In genomic region chr9:107278527-107279377, GRCm38 (mm10) we compare ENCODE assay signal across 8 mouse cellular contexts. TPM values are rescaled to one million over a fixed set of nuclear protein-coding genes. Genes with fewer than 3 reads are reported as not detected.
A peak's percentile ranks its signal among the peaks of the same experiment; 100 is the strongest.
DNase-seq lines count a peak whose midpoint lies in the region; ATAC-seq and TF ChIP-seq lines count a peak whose summit lies in the region.

No protein-coding gene starts in this region.

- no peak overlapping the region for H3K9ac ChIP-seq in embryonic facial prominence, embryonic 15.5 days

- no peak; the same call in 1 of the 2 replicates for TF ChIP-seq CTCF in kidney, adult 2 months (conservative IDR thresholded peaks at IDR 0.05; ENCODE audit: insufficient read depth, insufficient read length, low read depth, low read length)

- no peak overlapping the region for H3K4me3 ChIP-seq in embryonic facial prominence, embryonic 15.5 days (replicated peaks)
- H3K4me3 ChIP-seq in kidney, adult 2 months (ENCODE audit: insufficient read depth, low read depth, low read length) = no peak overlapping the region

- no peak overlapping the region; the same call in 1 of the 2 replicates for H3K4me2 ChIP-seq in embryonic facial prominence, embryonic 15.5 days (replicated peaks)

- peak; percentile 43 for DNase-seq in ovary, adult 18-20 months (ENCODE audit: low spot score)
- no peak for DNase-seq in ovary, postnatal 14 days (ENCODE audit: low spot score)
- DNase-seq in adrenal gland, adult 8-10 months = peak; percentile 87
- peak; percentile 50 for DNase-seq in kidney, adult 2 months
- no peak for DNase-seq in spleen, adult 12 weeks (ENCODE audit: low spot score)
- DNase-seq in T-cell, adult 2 months (ENCODE audit: low spot score) = no peak

- H3K4me1 ChIP-seq in embryonic facial prominence, embryonic 15.5 days = peaks cover 24% of the 10 kb centered on the region
- peaks cover 12% of the 10 kb centered on the region; the same call in 1 of the 2 replicates for H3K4me1 ChIP-seq in kidney, adult 2 months (ENCODE audit: control insufficient read depth, insufficient read depth, low read length)

- no peak for TF ChIP-seq POLR2A in kidney, adult 2 months (IDR thresholded peaks at IDR 0.05; ENCODE audit: low read depth, low read length)

- H3K36me3 ChIP-seq in embryonic facial prominence, embryonic 15.5 days = no peaks in the 10 kb centered on the region
- no peaks in the 10 kb centered on the region for H3K36me3 ChIP-seq in kidney, adult 2 months (ENCODE audit: control insufficient read depth, insufficient read depth, low read length)

- H3K27me3 ChIP-seq in embryonic facial prominence, embryonic 15.5 days = no peaks in the 10 kb centered on the region
- H3K27me3 ChIP-seq in kidney, adult 2 months (replicated peaks; ENCODE audit: control insufficient read depth, insufficient read depth, low read length) = no peaks in the 10 kb centered on the region

- ATAC-seq in embryonic facial prominence, embryonic 15.5 days (ENCODE audit: insufficient number of reproducible peaks, low FRiP score, low TSS enrichment, low read depth) = 0 out of 2 replicates have a peak, but pooled peaks have one; percentile 13
- ATAC-seq in megakaryocyte-erythroid progenitor cell, adult 5-6 weeks (replicated peaks; ENCODE audit: low FRiP score, low TSS enrichment, poor library complexity, severe bottlenecking) = peak; percentile 23; the same call in 1 of the 2 replicates

- no peaks in the 10 kb centered on the region for H3K9me3 ChIP-seq in embryonic facial prominence, embryonic 15.5 days (replicated peaks)

- 42% methylated on average over 8 of the region's 8 CpGs for WGBS in embryonic facial prominence, embryonic 15.5 days
- WGBS in kidney, adult 2 months = 40% methylated on average over 8 of the region's 8 CpGs

- peak overlapping the region; percentile 82 for H3K27ac ChIP-seq in embryonic facial prominence, embryonic 15.5 days (replicated peaks)
- H3K27ac ChIP-seq in kidney, adult 2 months (ENCODE audit: insufficient read depth, low read depth, low read length) = no peak overlapping the region

RNA-seq across cellular contexts. Expression of gene Mapkapk3, which starts 10.9 kb away (rescaled TPM):
- total RNA-seq in adrenal gland, adult 8-10 months (2022) = 10 to 100 TPM; 32.7 to 41.4 (median 34.9) TPM
- 22.2 and 24.0 TPM in 2 replicates for polyA plus RNA-seq in embryonic facial prominence, embryonic 15.5 days (2015; fragmentation: Nextera tagmentation; extraction: Ambion mirVana)
- polyA plus RNA-seq in kidney, adult 2 months (2012; rRNA removed) = 24.3 and 25.7 TPM in 2 replicates
- 26.8 and 34.0 TPM in 2 replicates for total RNA-seq in megakaryocyte-erythroid progenitor cell, adult 5-6 weeks (2014; fragmentation: Nextera tagmentation)
- total RNA-seq in megakaryocyte-erythroid progenitor cell, adult 5-6 weeks (2017) = 26.9 and 31.6 TPM in 2 replicates

RNA-seq across cellular contexts. Expression of gene Cish, which starts 17.1 kb away (rescaled TPM):
- total RNA-seq in adrenal gland, adult 8-10 months (2022) = 10 to 100 TPM in 1 of 4 experiments, 1 to 10 TPM in 3; 4.1 to 62.8 (median 6.5) TPM
- 14.4 and 18.9 TPM in 2 replicates for polyA plus RNA-seq in embryonic facial prominence, embryonic 15.5 days (2015; fragmentation: Nextera tagmentation; extraction: Ambion mirVana)
- polyA plus RNA-seq in kidney, adult 2 months (2012; rRNA removed) = 49.7 and 69.1 TPM in 2 replicates
- 2.9 and 9.3 TPM in 2 replicates for total RNA-seq in megakaryocyte-erythroid progenitor cell, adult 5-6 weeks (2014; fragmentation: Nextera tagmentation)
- total RNA-seq in megakaryocyte-erythroid progenitor cell, adult 5-6 weeks (2017) = 1.2 and 1.6 TPM in 2 replicates

RNA-seq across cellular contexts. Expression of gene Dock3, which starts 47.0 kb away (rescaled TPM):
- total RNA-seq in adrenal gland, adult 8-10 months (2022) = 10 to 100 TPM in 2 of 4 experiments, 1 to 10 TPM in 2; 6.1 to 14.8 (median 10.0) TPM
- polyA plus RNA-seq in embryonic facial prominence, embryonic 15.5 days (2015; fragmentation: Nextera tagmentation; extraction: Ambion mirVana) = 0.56 and 0.83 TPM in 2 replicates
- 0.23 and 0.45 TPM in 2 replicates for polyA plus RNA-seq in kidney, adult 2 months (2012; rRNA removed)
- 0.09 TPM in 1 of 2 replicates, not detected in the other for total RNA-seq in megakaryocyte-erythroid progenitor cell, adult 5-6 weeks (2014; fragmentation: Nextera tagmentation)
- not detected in 2 replicates for total RNA-seq in megakaryocyte-erythroid progenitor cell, adult 5-6 weeks (2017)

RNA-seq across cellular contexts. Expression of gene Hemk1, which starts 59.4 kb away (rescaled TPM):
- total RNA-seq in adrenal gland, adult 8-10 months (2022) = 10 to 100 TPM; 11.6 to 19.6 (median 17.9) TPM
- polyA plus RNA-seq in embryonic facial prominence, embryonic 15.5 days (2015; fragmentation: Nextera tagmentation; extraction: Ambion mirVana) = 11.7 and 12.3 TPM in 2 replicates
- 35.0 and 42.1 TPM in 2 replicates for polyA plus RNA-seq in kidney, adult 2 months (2012; rRNA removed)
- 5.8 and 18.8 TPM in 2 replicates for total RNA-seq in megakaryocyte-erythroid progenitor cell, adult 5-6 weeks (2014; fragmentation: Nextera tagmentation)
- 4.9 and 9.0 TPM in 2 replicates for total RNA-seq in megakaryocyte-erythroid progenitor cell, adult 5-6 weeks (2017)

Comparison
In these comparisons a context has a peak if more than half of its experiments do, and no peak if none do; other contexts are left out.
1. DNase-seq: peak in ovary, adult 18-20 months (single experiment), adrenal gland, adult 8-10 months (single experiment) and kidney, adult 2 months (single experiment); none in ovary, postnatal 14 days (single experiment), spleen, adult 12 weeks (single experiment) and T-cell, adult 2 months (single experiment).
2. RNA of gene Dock3, which starts 47.0 kb away (total RNA-seq): 6.1 to 14.8 TPM in adrenal gland, adult 8-10 months; 0.09 TPM in megakaryocyte-erythroid progenitor cell, adult 5-6 weeks; every median in the first group is over 4 times any median in the second.